Mouse (Mus musculus) liver, embryonic 12.5 days (tissue): Measurements from ENCODE around the gene Mta3. TPM values are rescaled to one million over a fixed set of nuclear protein-coding genes. Genes with fewer than 3 reads are reported as not detected.
"Not testable (repeated sequence)": the region's sequence is repeated elsewhere in the genome, so short reads cannot be mapped to it uniquely, and the experiment has no call there.

Experiments
- ATAC-seq: fragments of 200-750 bp; cut with Nextera tagmentation; 2 replicates; pipeline ENCODE4 v1.8.0; 2017; ENCODE audit warnings: moderate number of reproducible peaks, mild to moderate bottlenecking, moderate library complexity
- H3K27ac ChIP-seq: fragments of 300-500 bp; sonication (generic); 2 replicates; pipeline ENCODE4 v1.5.1; 2016; ENCODE audit warnings: mild to moderate bottlenecking
- H3K27me3 ChIP-seq: fragments of 300-500 bp; sonication (generic); replicated peaks from 2 replicates; pipeline ENCODE4 v1.6.1; 2016; ENCODE audit warnings: mild to moderate bottlenecking, moderate library complexity
- H3K36me3 ChIP-seq: fragments of 300-500 bp; sonication (generic); 2 replicates; pipeline ENCODE4 v1.6.1; 2016; ENCODE audit warnings: mild to moderate bottlenecking, moderate library complexity
- H3K4me1 ChIP-seq: fragments of 300-500 bp; sonication (generic); 2 replicates; pipeline ENCODE4 v1.6.1; 2016
- H3K4me2 ChIP-seq: fragments of 300-500 bp; sonication (generic); 2 replicates; pipeline ENCODE4 v1.6.1; 2016; ENCODE audit warnings: mild to moderate bottlenecking, moderate library complexity
- H3K4me3 ChIP-seq: fragments of 300-500 bp; sonication (generic); 2 replicates; pipeline ENCODE4 v1.5.1; 2016; ENCODE audit warnings: mild to moderate bottlenecking, moderate library complexity
- H3K9ac ChIP-seq: fragments of 300-500 bp; sonication (generic); 2 replicates; pipeline ENCODE4 v1.6.1; 2016; ENCODE audit warnings: mild to moderate bottlenecking, moderate library complexity
- H3K9me3 ChIP-seq: fragments of 300-500 bp; sonication (generic); replicated peaks from 2 replicates; pipeline ENCODE4 v1.6.1; 2016; ENCODE audit warnings: mild to moderate bottlenecking, moderate library complexity
- WGBS: fragments of 180-500 bp; shearing (Covaris S2); methylation state at CpG from one replicate; pipeline ENCODE4 v1.1.7; 2016; ENCODE audit not compliant: insufficient replicate concordance; 5-methylcytosine and 5-hydroxymethylcytosine counted together
- polyA plus RNA-seq: library from polyadenylated mRNA; unstranded; fragments of >200 nt; fragmentation: Nextera tagmentation; extraction: Ambion mirVana; gene quantifications from 2 replicates; pipeline ENCODE4 v1.2.1, GENCODE M21; 2016

Gene Mta3
- polyA plus RNA-seq, 1 experiment from 2014 or later = 60.2 TPM

GRCm38 (mm10) chr17:83693941-83694340, 12.0 kb upstream of the Mta3 start:
- no peak for ATAC-seq
- H3K36me3 ChIP-seq = no peaks in the 10 kb centered on the region
- H3K4me2 ChIP-seq = no peak overlapping the region
- H3K4me1 ChIP-seq = peaks cover 67% of the 10 kb centered on the region
- H3K9me3 ChIP-seq = no peaks in the 10 kb centered on the region
- peak overlapping the region; percentile 22; the same call in 1 of the 2 replicates for H3K27ac ChIP-seq
- WGBS = 76% methylated on average over 9 of the region's 9 CpGs
- no peak overlapping the region for H3K9ac ChIP-seq
- H3K4me3 ChIP-seq = no peak overlapping the region
- no peaks in the 10 kb centered on the region for H3K27me3 ChIP-seq

- H3K36me3 ChIP-seq = no peaks in the 10 kb centered on the region
- no peak overlapping the region for H3K9ac ChIP-seq
- no peak for ATAC-seq
- WGBS = 30% methylated on average over 2 of the region's 2 CpGs
- peaks cover 59% of the 10 kb centered on the region for H3K4me1 ChIP-seq
- no peaks in the 10 kb centered on the region for H3K9me3 ChIP-seq
- no peak overlapping the region for H3K4me2 ChIP-seq
- no peaks in the 10 kb centered on the region for H3K27me3 ChIP-seq
- no peak overlapping the region for H3K4me3 ChIP-seq
- H3K27ac ChIP-seq = no peak overlapping the region
These were observed 10.2 kb upstream of the Mta3 start for GRCm38 (mm10) chr17:83695785-83696184.

- H3K36me3 ChIP-seq = no peaks in the 10 kb centered on the region
- peaks cover 66% of the 10 kb centered on the region for H3K4me1 ChIP-seq
- H3K27me3 ChIP-seq = no peaks in the 10 kb centered on the region
- no peak overlapping the region for H3K9ac ChIP-seq
- H3K27ac ChIP-seq = no peak overlapping the region
- H3K9me3 ChIP-seq = no peaks in the 10 kb centered on the region
- whole genome bisulfite sequencing = 40% methylated on average over 8 of the region's 8 CpGs
- ATAC-seq = no peak
- H3K4me3 ChIP-seq = no peak overlapping the region
- no peak overlapping the region for H3K4me2 ChIP-seq
These were observed 6.8 kb upstream of the Mta3 start for GRCm38 (mm10) chr17:83699062-83699724.

- Histone ChIP-seq H3K27me3 (no peaks in the 10 kb centered on the region), H3K9me3 (no peaks in the 10 kb centered on the region), H3K36me3 (no peaks in the 10 kb centered on the region), H3K4me2 (no peak overlapping the region), H3K4me3 (no peak overlapping the region), H3K27ac (no peak overlapping the region), H3K4me1 (peaks cover 66% of the 10 kb centered on the region), H3K9ac (no peak overlapping the region)
- ATAC-seq = no peak
- 82% methylated on average over 9 of the region's 9 CpGs for WGBS
These were observed 5.8 kb upstream of the Mta3 start for GRCm38 (mm10) chr17:83700125-83700524.

- Histone ChIP-seq H3K4me2 (peak overlapping the region; percentile 97), H3K9me3 (no peaks in the 10 kb centered on the region), H3K27me3 (no peaks in the 10 kb centered on the region), H3K9ac (peak overlapping the region; percentile 97), H3K4me3 (peak overlapping the region; percentile 85), H3K36me3 (peaks cover 8% of the 10 kb centered on the region), H3K4me1 (peaks cover 69% of the 10 kb centered on the region), H3K27ac (peak overlapping the region; percentile 70)
- no peak for ATAC-seq
- WGBS = 82% methylated on average over 5 of the region's 5 CpGs
These were observed 1.5 kb upstream of the Mta3 start for GRCm38 (mm10) chr17:83704469-83704868.

GRCm38 (mm10) chr17:83705352-83706115, 429 bp upstream of the Mta3 start:
- no peaks in the 10 kb centered on the region for H3K9me3 ChIP-seq
- H3K36me3 ChIP-seq = peaks cover 17% of the 10 kb centered on the region
- peak overlapping the region; percentile 98 for H3K27ac ChIP-seq
- peak overlapping the region; percentile 97 for H3K4me2 ChIP-seq
- H3K4me3 ChIP-seq = peak overlapping the region; percentile 85
- H3K4me1 ChIP-seq = peaks cover 73% of the 10 kb centered on the region
- no peaks in the 10 kb centered on the region for H3K27me3 ChIP-seq
- peak; percentile 75 for ATAC-seq
- peak overlapping the region; percentile 97 for H3K9ac ChIP-seq
- WGBS = 1% methylated on average over 37 of the region's 38 CpGs

- 1% methylated on average over 19 of the region's 19 CpGs for WGBS
- peak overlapping the region; percentile 85 for H3K4me3 ChIP-seq
- H3K27me3 ChIP-seq = no peaks in the 10 kb centered on the region
- peak overlapping the region; percentile 97 for H3K9ac ChIP-seq
- H3K36me3 ChIP-seq = peaks cover 28% of the 10 kb centered on the region
- peak; percentile 78 for ATAC-seq
- H3K9me3 ChIP-seq = no peaks in the 10 kb centered on the region
- peak overlapping the region; percentile 98 for H3K27ac ChIP-seq
- peaks cover 70% of the 10 kb centered on the region for H3K4me1 ChIP-seq
- peak overlapping the region; percentile 97 for H3K4me2 ChIP-seq
These were observed 697 bp downstream of the Mta3 start for GRCm38 (mm10) chr17:83706594-83707126.

GRCm38 (mm10) chr17:83707372-83707771, 1.4 kb downstream of the Mta3 start:
- Histone ChIP-seq H3K4me2 (peak overlapping the region; percentile 97), H3K4me3 (peak overlapping the region; percentile 85)

GRCm38 (mm10) chr17:83707846-83708245, 1.9 kb downstream of the Mta3 start:
- Histone ChIP-seq H3K4me1 (peaks cover 67% of the 10 kb centered on the region), H3K9me3 (no peaks in the 10 kb centered on the region), H3K4me3 (peak overlapping the region; percentile 85), H3K4me2 (peak overlapping the region; percentile 97), H3K27ac (peak overlapping the region; percentile 98), H3K9ac (peak overlapping the region; percentile 97), H3K36me3 (peaks cover 40% of the 10 kb centered on the region), H3K27me3 (no peaks in the 10 kb centered on the region)
- WGBS = 70% methylated on average over 6 of the region's 6 CpGs
- ATAC-seq = no peak

More at GRCm38 (mm10) chr17:83707372-83707771, 1.4 kb downstream of the Mta3 start:
- ATAC-seq = no peak
- Histone ChIP-seq H3K36me3 (peaks cover 35% of the 10 kb centered on the region), H3K27ac (peak overlapping the region; percentile 98), H3K27me3 (no peaks in the 10 kb centered on the region), H3K9me3 (no peaks in the 10 kb centered on the region), H3K4me1 (peaks cover 66% of the 10 kb centered on the region), H3K9ac (peak overlapping the region; percentile 97)
- 56% methylated on average over 4 of the region's 4 CpGs for WGBS

- H3K4me3 ChIP-seq = 0 out of 2 replicates have a peak overlapping the region, but pooled peaks have one; percentile 0
- no peaks in the 10 kb centered on the region for H3K9me3 ChIP-seq
- ATAC-seq = no peak
- 75% methylated on average over 10 of the region's 10 CpGs for WGBS
- H3K27me3 ChIP-seq = no peaks in the 10 kb centered on the region
- H3K9ac ChIP-seq = peak overlapping the region; percentile 97
- H3K4me2 ChIP-seq = peak overlapping the region; percentile 97
- H3K36me3 ChIP-seq = peaks cover 44% of the 10 kb centered on the region
- H3K27ac ChIP-seq = peak overlapping the region; percentile 98
- peaks cover 64% of the 10 kb centered on the region for H3K4me1 ChIP-seq
These were observed 2.3 kb downstream of the Mta3 start for GRCm38 (mm10) chr17:83708256-83708655.

- Histone ChIP-seq H3K27ac (peak overlapping the region; percentile 98), H3K4me1 (peaks cover 61% of the 10 kb centered on the region), H3K9me3 (no peaks in the 10 kb centered on the region), H3K27me3 (no peaks in the 10 kb centered on the region), H3K4me3 (no peak overlapping the region), H3K36me3 (peaks cover 48% of the 10 kb centered on the region), H3K4me2 (peak overlapping the region; percentile 97), H3K9ac (0 out of 2 replicates have a peak overlapping the region, but pooled peaks have one; percentile 97)
- ATAC-seq = no peak
- 64% methylated on average over 6 of the region's 6 CpGs for WGBS
These were observed 2.9 kb downstream of the Mta3 start for GRCm38 (mm10) chr17:83708891-83709290.

- H3K9me3 ChIP-seq, H3K27ac ChIP-seq, H3K4me3 ChIP-seq, H3K4me2 ChIP-seq, ATAC-seq, H3K9ac ChIP-seq, H3K27me3 ChIP-seq: not testable (repeated sequence)
- Histone ChIP-seq H3K36me3 (peaks cover 54% of the 10 kb centered on the region), H3K4me1 (peaks cover 58% of the 10 kb centered on the region)
- WGBS = 76% methylated on average over 3 of the region's 3 CpGs
These were observed 3.6 kb downstream of the Mta3 start for GRCm38 (mm10) chr17:83709517-83709916.
